Comparison of ENCODE assay signal across 8 mouse cellular contexts in genomic region chr2:173274428-173275342, GRCm38 (mm10). TPM values are rescaled to one million over a fixed set of nuclear protein-coding genes. Genes with fewer than 3 reads are reported as not detected.
DNase-seq lines count a peak whose midpoint lies in the region; ATAC-seq and TF ChIP-seq lines count a peak whose summit lies in the region.

No protein-coding gene starts in this region.

- H3K9me3 ChIP-seq in lung, postnatal 0 days (ENCODE audit: low read length), result no peaks in the 10 kb centered on the region
- no peaks in the 10 kb centered on the region for H3K9me3 ChIP-seq in embryonic facial prominence, embryonic 12.5 days

- H3K27me3 ChIP-seq in lung, postnatal 0 days (replicated peaks; ENCODE audit: insufficient read depth, low read length), result no peaks in the 10 kb centered on the region
- no peaks in the 10 kb centered on the region for H3K27me3 ChIP-seq in embryonic facial prominence, embryonic 12.5 days
- H3K27me3 ChIP-seq in myocyte (ENCODE audit: control insufficient read depth, insufficient read depth, insufficient read length), result no peaks in the 10 kb centered on the region

- TF ChIP-seq CTCF in lung, postnatal 0 days (IDR thresholded peaks at IDR 0.05), result no peak

- peak overlapping the region; percentile 71 for H3K4me3 ChIP-seq in lung, postnatal 0 days (ENCODE audit: low read depth, low read length)
- H3K4me3 ChIP-seq in embryonic facial prominence, embryonic 12.5 days, result peak overlapping the region; percentile 87
- H3K4me3 ChIP-seq in myocyte, result peak overlapping the region; percentile 92

- peak overlapping the region; percentile 87 for H3ac ChIP-seq in myocyte (ENCODE audit: control insufficient read depth, insufficient read length)

- TF ChIP-seq EP300 in lung, postnatal 0 days (IDR thresholded peaks at IDR 0.05), result no peak

- H3K79me2 ChIP-seq in myocyte (ENCODE audit: control insufficient read depth, insufficient read depth), result peaks cover 76% of the 10 kb centered on the region

- H3K36me3 ChIP-seq in lung, postnatal 0 days (ENCODE audit: insufficient read depth, low read length), result no peaks in the 10 kb centered on the region
- no peaks in the 10 kb centered on the region for H3K36me3 ChIP-seq in embryonic facial prominence, embryonic 12.5 days
- H3K36me3 ChIP-seq in myocyte (ENCODE audit: control insufficient read depth, insufficient read depth), result no peaks in the 10 kb centered on the region

- H3K4me2 ChIP-seq in lung, postnatal 0 days (replicated peaks; ENCODE audit: low read depth, low read length), result peak overlapping the region; percentile 80
- peak overlapping the region; percentile 90 for H3K4me2 ChIP-seq in embryonic facial prominence, embryonic 12.5 days (replicated peaks)
- H3K4me2 ChIP-seq in myocyte (ENCODE audit: low read depth), result peak overlapping the region; percentile 88

- WGBS in lung, postnatal 0 days, result 23% methylated on average over 15 of the region's 15 CpGs
- 9% methylated on average over 15 of the region's 15 CpGs for WGBS in embryonic facial prominence, embryonic 12.5 days

- ATAC-seq in lung, postnatal 0 days, result peak; percentile 7; the same call in 1 of the 2 replicates
- ATAC-seq in embryonic facial prominence, embryonic 12.5 days (ENCODE audit: insufficient number of reproducible peaks, insufficient read depth, low FRiP score, low TSS enrichment), result no peak
- ATAC-seq in cerebellum, adult (ENCODE audit: insufficient number of reproducible peaks, low FRiP score, low TSS enrichment), result no peak

- H3K4me1 ChIP-seq in lung, postnatal 0 days (ENCODE audit: insufficient read depth, low read depth, low read length), result peaks cover 14% of the 10 kb centered on the region; the same call in 1 of the 2 replicates
- H3K4me1 ChIP-seq in embryonic facial prominence, embryonic 12.5 days, result peaks cover 63% of the 10 kb centered on the region

- peak overlapping the region; percentile 83 for H3K9ac ChIP-seq in lung, postnatal 0 days (replicated peaks; ENCODE audit: low read depth)
- H3K9ac ChIP-seq in embryonic facial prominence, embryonic 12.5 days, result peak overlapping the region; percentile 98

- peak overlapping the region; percentile 87 for H3K27ac ChIP-seq in lung, postnatal 0 days (ENCODE audit: low read length)
- peak overlapping the region; percentile 84 for H3K27ac ChIP-seq in embryonic facial prominence, embryonic 12.5 days

- peak; percentile 15 for TF ChIP-seq POLR2A in myocyte (IDR thresholded peaks at IDR 0.05; ENCODE audit: insufficient read length, low read depth)

- DNase-seq in lung, postnatal 0 days (ENCODE audit: low spot score), result no peak
- DNase-seq in lung, postnatal 25 days (ENCODE audit: low spot score), result no peak
- peak; percentile 76 for DNase-seq in induced T-regulatory cell, adult 2 months (ENCODE audit: low read depth)
- no peak for DNase-seq in urinary bladder, postnatal 36 days (ENCODE audit: low spot score in 2 of 2)
- no peak for DNase-seq in layer of hippocampus, adult 9-11 months

TF ChIP-seq in myocyte, 11 proteins besides CTCF, POLR2A, EP300 and RAD21:
- peak; percentile 19 to 84 (median 32) for TF ChIP-seq MYOD1 (IDR thresholded peaks at IDR 0.05; ENCODE audit: control insufficient read depth in 1 of 3, insufficient read length in 2 of 3, low read depth in 2 of 3)
- no peak for TF ChIP-seq TCF3 (IDR thresholded peaks at IDR 0.05; ENCODE audit: insufficient read length, low read depth)
- no peak for TF ChIP-seq E2F4 (IDR thresholded peaks at IDR 0.05; ENCODE audit: insufficient read depth)
- TF ChIP-seq POLR2AphosphoS2 (IDR thresholded peaks at IDR 0.05; ENCODE audit: insufficient read length, low read depth), result no peak
- TF ChIP-seq REST (IDR thresholded peaks at IDR 0.05; ENCODE audit: insufficient read depth, insufficient read length), result no peak
- peak; percentile 15 for TF ChIP-seq TCF12 (IDR thresholded peaks at IDR 0.05; ENCODE audit: insufficient read depth, poor library complexity, severe bottlenecking)
- peak in 2 of 3 experiments; percentile 33 to 81 for TF ChIP-seq MYOG (IDR thresholded peaks at IDR 0.05; ENCODE audit: control insufficient read depth in 1 of 3, insufficient read depth in 1 of 3, insufficient read length in 2 of 3, low read depth in 2 of 3)

RNA-seq across cellular contexts. Expression of gene Pmepa1, which starts 1.6 kb away (rescaled TPM):
- 9.8 and 11.1 TPM in 2 replicates for polyA plus RNA-seq in lung, postnatal 0 days (2015; fragmentation: Nextera tagmentation; extraction: Ambion mirVana)
- 5.8 and 6.7 TPM in 2 replicates for polyA plus RNA-seq in embryonic facial prominence, embryonic 12.5 days (2016; fragmentation: Nextera tagmentation; extraction: Ambion mirVana)
- 260 TPM for polyA plus RNA-seq in myocyte (2012; fragmentation: generic; extraction: Trizol)

RNA-seq across cellular contexts. Expression of gene Zbp1, which starts 56.0 kb away (rescaled TPM):
- 1.1 and 2.5 TPM in 2 replicates for polyA plus RNA-seq in lung, postnatal 0 days (2015; fragmentation: Nextera tagmentation; extraction: Ambion mirVana)
- polyA plus RNA-seq in embryonic facial prominence, embryonic 12.5 days (2016; fragmentation: Nextera tagmentation; extraction: Ambion mirVana), result 0.39 TPM in 1 of 2 replicates, not detected in the other
- 1.1 TPM for polyA plus RNA-seq in myocyte (2012; fragmentation: generic; extraction: Trizol)

Comparison
In these comparisons a context has a peak if more than half of its experiments do, and no peak if none do; other contexts are left out.
1. RNA of gene Pmepa1, which starts 1.6 kb away (polyA plus RNA-seq): 260 TPM in myocyte (single experiment); 9.8 to 11.1 TPM in lung, postnatal 0 days and 5.8 to 6.7 TPM in embryonic facial prominence, embryonic 12.5 days; every median in the first group is over 10 times any median in the second.
2. Peak in every context shown above with its lines, with median percentiles within 50 percentile points of each other: H3K4me2 ChIP-seq and H3K4me3 ChIP-seq.